Mouse (Mus musculus) forebrain, postnatal 0 days (tissue): ENCODE results near the gene Epha5. TPM values are rescaled to one million over a fixed set of nuclear protein-coding genes. Genes with fewer than 3 reads are reported as not detected.

Experiments used
- ATAC-seq: fragments of 200-750 bp; cut with Nextera tagmentation; 2 replicates; pipeline ENCODE4 v1.8.0; 2017; ENCODE audit warnings: mild to moderate bottlenecking, moderate library complexity
- DNase-seq: peaks from one replicate; pipeline ENCODE4 v3.0.0-alpha.2; 2015
- H3K27ac ChIP-seq: fragments of 300-500 bp; sonication (generic); 2 replicates; pipeline ENCODE4 v1.5.1; 2014; ENCODE audit warnings: low read depth, mild to moderate bottlenecking, antibody characterized with exemption, low read length, moderate library complexity, mixed read lengths
- H3K27me3 ChIP-seq: fragments of 300-500 bp; sonication (generic); 2 replicates; pipeline ENCODE4 v1.6.1; 2014; ENCODE audit warnings: mild to moderate bottlenecking, low read length, mixed read lengths; ENCODE audit not compliant: insufficient read depth
- H3K36me3 ChIP-seq: fragments of 300-500 bp; sonication (generic); 2 replicates; pipeline ENCODE4 v1.6.1; 2014; ENCODE audit warnings: mild to moderate bottlenecking, moderate library complexity; ENCODE audit not compliant: insufficient read depth
- H3K4me1 ChIP-seq: fragments of 300-500 bp; sonication (generic); 2 replicates; pipeline ENCODE4 v1.6.1; 2014; ENCODE audit warnings: antibody characterized with exemption; ENCODE audit not compliant: insufficient read depth
- H3K4me2 ChIP-seq: fragments of 300-500 bp; sonication (generic); 2 replicates; pipeline ENCODE4 v1.6.1; 2014; ENCODE audit warnings: low read depth, mild to moderate bottlenecking, moderate library complexity
- H3K4me3 ChIP-seq: fragments of 300-500 bp; sonication (generic); 2 replicates; pipeline ENCODE4 v1.5.1; 2014; ENCODE audit warnings: low read depth, low read length, mixed read lengths
- H3K9ac ChIP-seq: fragments of 300-500 bp; sonication (generic); 2 replicates; pipeline ENCODE4 v1.6.1; 2014; ENCODE audit warnings: mild to moderate bottlenecking
- H3K9me3 ChIP-seq: fragments of 300-500 bp; sonication (generic); 2 replicates; pipeline ENCODE4 v1.6.1; 2016; ENCODE audit warnings: low read length
- CTCF ChIP-seq: sonication (generic); IDR thresholded peaks from 2 replicates; pipeline ENCODE4 v1.5.1; 2016; ENCODE audit warnings: antibody characterized with exemption, control low read depth, low read depth
- WGBS: fragments of 180-500 bp; shearing (Covaris S2); extraction: QIAGEN DNeasy Blood & Tissue Kit; methylation state at CpG from one replicate; pipeline ENCODE4 v1.1.7; 2014; 5-methylcytosine and 5-hydroxymethylcytosine counted together
- polyA plus RNA-seq: library from polyadenylated mRNA; unstranded; fragments of >200 nt; fragmentation: Nextera tagmentation; extraction: Ambion mirVana; gene quantifications from 2 replicates; pipeline ENCODE4 v1.2.1, GENCODE M21; 2015
- total RNA-seq: library from RNA; depleted of rRNA; stranded (reverse); fragments of >200 nt; gene quantifications from 2 replicates; pipeline ENCODE4 v1.2.3, GENCODE M21; 2014; rRNA removed

Epha5 gene
- 88.7 and 103 TPM in 2 replicates for total RNA-seq
- 41.7 and 81.9 TPM in 2 replicates for polyA plus RNA-seq

GRCm38 (mm10) chr5:84417062-84417879, at the start of gene Epha5:
Epha5 (minus strand) TSS chr5:84417382.
- Histone ChIP-seq H3K9me3 (no peaks in the 10 kb centered on the region), H3K27me3 (no peaks in the 10 kb centered on the region), H3K27ac (peak within 1 kb of the TSS; percentile 96), H3K4me2 (peak within 1 kb of the TSS; percentile 60), H3K4me3 (peak within 1 kb of the TSS; percentile 88), H3K9ac (peak within 1 kb of the TSS; percentile 78), H3K36me3 (no peaks in the 10 kb centered on the region), H3K4me1 (0 out of 2 replicates have a peak, but pooled peaks cover 4% of the 10 kb centered on the region)
- DNase-seq: peak; percentile 93
- TF ChIP-seq CTCF: peak; percentile 42
- WGBS: 3% methylated on average over 64 of the region's 67 CpGs
- ATAC-seq: peak; percentile 96

GRCm38 (mm10) chr5:84456216-84456615, 39.0 kb upstream of the Epha5 start:
- Histone ChIP-seq H3K4me2 (no peak overlapping the region), H3K27ac (no peak overlapping the region), H3K4me1 (no peaks in the 10 kb centered on the region), H3K36me3 (no peaks in the 10 kb centered on the region), H3K4me3 (no peak overlapping the region), H3K9me3 (no peaks in the 10 kb centered on the region), H3K27me3 (no peaks in the 10 kb centered on the region), H3K9ac (no peak overlapping the region)
- WGBS: 42% methylated on average over 3 of the region's 3 CpGs
- ATAC-seq: no peak
- TF ChIP-seq CTCF: no peak
- DNase-seq: no peak

DNA sequence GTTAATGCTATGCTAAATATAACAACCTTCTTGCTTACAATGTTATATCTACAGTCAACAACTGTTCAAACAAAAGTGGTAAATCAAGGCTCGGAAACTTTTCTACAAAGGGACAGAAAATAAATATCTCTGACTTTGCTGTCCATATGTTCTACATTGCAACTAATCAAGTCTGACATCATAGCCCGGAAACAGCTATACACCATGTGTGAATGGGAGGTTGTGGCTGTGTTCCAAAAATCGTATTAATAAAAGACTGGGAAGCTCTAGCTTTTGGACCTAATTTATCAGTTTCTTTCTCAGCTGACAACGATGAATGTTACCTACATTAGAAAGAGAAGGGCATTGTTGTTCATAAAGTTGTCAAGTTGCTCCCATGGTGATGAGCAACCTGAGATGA, 37.5 kb upstream of the Epha5 start:
- no peak for TF ChIP-seq CTCF
- whole genome bisulfite sequencing: 42% methylated on average over 4 of the region's 4 CpGs
- H3K4me1 ChIP-seq: no peaks in the 10 kb centered on the region
- no peak overlapping the region for H3K27ac ChIP-seq
- H3K27me3 ChIP-seq: no peaks in the 10 kb centered on the region
- ATAC-seq (no peak), DNase-seq (no peak)
- H3K4me3 ChIP-seq: no peak overlapping the region
- H3K36me3 ChIP-seq: no peaks in the 10 kb centered on the region
- H3K9me3 ChIP-seq: no peaks in the 10 kb centered on the region
- H3K9ac ChIP-seq: no peak overlapping the region
- H3K4me2 ChIP-seq: no peak overlapping the region

- no peak for TF ChIP-seq CTCF
- Histone ChIP-seq H3K27ac (no peak overlapping the region), H3K9ac (no peak overlapping the region), H3K4me2 (no peak overlapping the region), H3K27me3 (no peaks in the 10 kb centered on the region), H3K9me3 (no peaks in the 10 kb centered on the region), H3K4me3 (no peak overlapping the region), H3K4me1 (no peaks in the 10 kb centered on the region), H3K36me3 (no peaks in the 10 kb centered on the region)
- DNase-seq (no peak), ATAC-seq (no peak)
- WGBS: 47% methylated on average over 2 of the region's 2 CpGs
These were observed 36.7 kb upstream of the Epha5 start for GRCm38 (mm10) chr5:84453839-84454238.

DNA sequence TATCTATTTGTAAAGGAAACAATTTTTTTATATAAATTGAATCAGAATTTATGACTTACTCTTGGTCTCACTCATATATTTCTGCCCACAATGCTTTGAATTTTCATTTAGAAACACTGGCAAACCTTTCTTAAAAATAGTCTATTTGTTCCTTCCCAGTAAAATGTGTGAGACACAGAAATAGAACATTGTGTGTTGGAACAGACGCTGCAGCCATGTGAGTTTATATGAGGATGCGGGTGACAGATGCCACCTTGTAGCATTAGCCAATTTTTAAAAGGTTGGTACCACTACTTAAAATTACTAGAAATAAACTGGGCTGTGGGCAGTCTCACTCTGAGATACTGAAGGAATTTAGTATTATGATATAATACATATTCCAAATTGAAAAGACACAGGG, 23.1 kb upstream of the Epha5 start:
- Histone ChIP-seq H3K9me3 (no peaks in the 10 kb centered on the region), H3K4me3 (no peak overlapping the region), H3K27me3 (no peaks in the 10 kb centered on the region), H3K4me1 (no peaks in the 10 kb centered on the region), H3K4me2 (no peak overlapping the region), H3K27ac (no peak overlapping the region), H3K36me3 (no peaks in the 10 kb centered on the region), H3K9ac (no peak overlapping the region)
- DNase-seq (peak; percentile 53), ATAC-seq (no peak)
- no peak for TF ChIP-seq CTCF
- 51% methylated on average over 2 of the region's 2 CpGs for WGBS

DNA sequence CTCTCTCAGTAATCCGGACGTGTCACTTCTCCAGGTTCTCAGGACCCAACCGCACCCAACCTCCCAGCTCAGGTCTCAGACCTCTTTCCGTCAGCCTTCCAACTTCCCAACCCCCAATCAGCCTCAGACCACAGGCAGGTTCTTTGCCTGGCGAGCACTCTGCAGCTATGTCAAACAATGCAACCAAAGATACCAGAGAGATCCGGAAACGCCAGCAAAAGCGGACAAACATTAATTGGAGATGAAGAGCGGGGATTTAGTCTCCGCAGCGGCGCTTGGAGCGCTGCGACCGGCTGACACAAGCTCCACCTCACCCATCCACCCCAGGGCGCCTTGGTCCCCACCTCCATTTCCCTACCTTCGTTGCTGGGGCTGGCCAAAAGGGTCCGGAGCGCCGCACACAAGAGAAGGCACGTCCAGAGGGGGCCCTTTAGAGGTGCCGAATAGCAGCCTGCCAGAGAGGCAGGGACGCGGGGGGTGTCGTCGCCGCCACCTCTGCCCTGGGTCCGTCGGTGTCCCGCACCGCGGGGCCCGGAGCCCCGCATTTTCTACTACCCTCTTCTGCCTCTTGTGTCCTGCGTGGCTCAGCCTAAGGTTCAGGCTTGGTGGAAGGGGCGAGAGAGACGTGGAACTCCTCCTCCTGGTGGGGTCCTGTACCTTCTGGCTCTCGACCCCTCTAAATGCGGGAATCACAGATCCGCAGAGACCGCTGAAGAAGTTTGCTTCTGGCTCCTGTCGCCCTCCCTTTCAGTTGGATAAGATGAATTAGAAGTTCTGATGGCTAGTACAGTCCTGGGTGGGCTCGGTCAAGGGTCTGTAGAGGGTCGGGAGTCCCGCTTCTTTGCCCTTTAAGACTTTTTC, 991 bp downstream of the Epha5 start:
- peak overlapping the region; percentile 96 for H3K27ac ChIP-seq
- H3K4me2 ChIP-seq: peak overlapping the region; percentile 60
- H3K27me3 ChIP-seq: no peaks in the 10 kb centered on the region
- 2% methylated on average over 45 of the region's 45 CpGs for WGBS
- peaks cover 7% of the 10 kb centered on the region for H3K4me1 ChIP-seq
- peak overlapping the region; percentile 78 for H3K9ac ChIP-seq
- no peak for TF ChIP-seq CTCF
- no peaks in the 10 kb centered on the region for H3K36me3 ChIP-seq
- ATAC-seq (peak; percentile 2; the same call in 1 of the 2 replicates), DNase-seq (peak; percentile 68)
- H3K4me3 ChIP-seq: peak overlapping the region; percentile 88
- no peaks in the 10 kb centered on the region for H3K9me3 ChIP-seq
